Mouse (Mus musculus): ENCODE measurements around the gene Fbxl14. TPM values are rescaled to one million over a fixed set of nuclear protein-coding genes. Genes with fewer than 3 reads are reported as not detected.

Fbxl14 gene
- polyA plus RNA-seq, 1 experiment from 2014 or later: 7.2 TPM

Other genes starting within 250 kb of the Fbxl14 start
- 0.03 TPM in 1 of 2 replicates, not detected in the other for gene Cacna2d4, start 243.1 kb upstream of the Fbxl14 start, polyA plus RNA-seq (2014; fragmentation: Nextera tagmentation; extraction: Ambion mirVana)
- 0.13 TPM in 1 of 2 replicates, not detected in the other for gene Lrtm2, start 148.9 kb upstream of the Fbxl14 start, polyA plus RNA-seq (2014; fragmentation: Nextera tagmentation; extraction: Ambion mirVana)
- 22.6 and 33.4 TPM in 2 replicates for gene Adipor2, start 62.0 kb upstream of the Fbxl14 start, polyA plus RNA-seq (2014; fragmentation: Nextera tagmentation; extraction: Ambion mirVana)
- gene Wnt5b, start 64.7 kb downstream of the Fbxl14 start, polyA plus RNA-seq (2014; fragmentation: Nextera tagmentation; extraction: Ambion mirVana): 10.9 and 11.0 TPM in 2 replicates